Mouse (Mus musculus) lung, adult 18-20 months (tissue): ENCODE data around the gene Spata32.

ENCODE experiments used
- DNase-seq, 2 experiments: peaks; one replicate each; pipeline ENCODE4 v3.0.0; 2022; ENCODE audit warnings: mixed read lengths in 2 of 2

Spata32 gene

DNA sequence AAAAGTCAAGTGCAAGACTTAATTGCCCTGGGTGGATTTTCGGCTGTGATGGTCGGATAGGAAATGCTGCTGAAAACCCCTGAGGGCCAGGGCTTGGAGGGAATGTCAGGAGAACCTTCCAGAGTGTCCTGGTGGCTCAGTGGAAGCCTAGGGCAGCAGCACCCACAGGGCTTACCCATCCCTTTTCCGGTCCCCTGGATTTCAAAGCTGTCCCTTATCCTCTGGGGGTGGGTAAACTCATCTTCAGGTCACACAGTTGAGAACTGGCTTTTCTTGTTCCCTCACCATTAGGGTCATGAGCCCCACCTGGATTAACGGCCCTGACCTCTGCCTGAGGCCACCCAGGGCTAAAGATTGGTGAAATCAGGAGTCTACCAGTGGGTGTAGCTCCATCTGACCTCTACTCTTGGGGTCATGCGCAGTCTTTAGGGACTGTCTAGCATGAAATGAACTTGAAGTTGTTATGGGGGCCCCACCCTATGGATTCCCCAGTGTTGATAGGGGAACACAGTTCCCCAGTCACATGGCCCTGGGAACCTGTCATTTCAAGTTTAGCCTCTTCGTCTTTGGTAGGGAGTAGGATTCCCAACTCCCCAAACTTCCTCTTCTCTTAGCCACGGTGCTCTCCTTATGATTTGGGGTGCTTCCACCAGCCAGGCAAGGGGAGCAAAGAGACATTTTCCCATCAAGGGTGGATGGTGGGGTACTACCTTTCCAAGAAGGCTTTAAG, 45.0 kb downstream of the Spata32 start:
- DNase-seq = no peak

- no peak for DNase-seq
Observed at GRCm38 (mm10) chr11:103172392-103173040, 45.7 kb downstream of the Spata32 start.

DNA sequence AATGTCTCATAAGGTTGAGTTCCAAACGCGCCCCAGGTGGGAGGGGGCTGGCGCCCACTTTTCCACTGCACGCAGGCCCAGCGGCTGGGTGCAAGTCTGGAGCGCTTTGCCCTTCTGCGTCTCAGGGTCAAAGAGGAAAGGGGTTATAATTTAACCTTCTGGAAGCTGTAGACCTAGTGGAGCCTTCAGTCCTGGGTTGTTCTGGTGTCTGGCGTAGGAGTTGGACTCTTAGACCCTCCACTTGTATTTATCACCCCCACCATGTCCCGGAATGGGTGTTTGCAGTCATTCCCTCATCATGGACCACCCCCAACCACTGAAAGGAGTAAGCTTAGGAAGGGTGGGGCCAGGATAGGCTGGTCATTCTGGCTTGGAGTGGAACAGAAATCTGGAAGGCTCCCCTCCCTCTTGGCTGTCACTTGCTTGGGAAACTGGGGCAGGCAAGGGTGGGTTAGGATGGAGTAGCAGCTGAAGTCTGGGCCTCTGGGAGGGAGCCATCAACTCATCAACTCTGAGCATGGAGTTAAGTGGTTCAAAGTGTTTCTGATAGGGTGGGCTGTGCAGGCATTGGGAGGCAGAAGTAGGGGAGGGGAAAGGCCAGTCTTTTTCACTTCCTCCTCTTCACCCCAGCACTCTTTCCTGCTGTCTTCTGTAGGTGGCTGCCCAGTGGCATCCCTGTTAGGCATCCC, 46.4 kb downstream of the Spata32 start:
- no peak for DNase-seq

DNA sequence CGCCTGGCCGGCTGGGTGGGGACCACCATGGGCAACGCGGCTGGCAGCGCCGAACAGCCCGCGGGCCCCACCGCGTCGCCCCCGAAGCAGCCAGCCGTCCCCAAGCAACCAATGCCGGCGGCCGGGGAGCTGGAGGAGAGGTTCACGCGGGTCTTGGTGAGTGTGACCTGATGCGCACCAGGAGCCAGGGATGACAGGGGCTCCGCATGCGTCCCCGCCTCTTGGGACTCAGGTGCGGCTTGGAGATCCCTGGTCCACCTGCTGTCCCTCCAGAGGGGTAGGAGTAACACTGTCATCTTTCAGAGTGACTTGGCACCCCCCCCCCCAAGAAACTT, 47.0 kb downstream of the Spata32 start:
- no peak for DNase-seq

DNA sequence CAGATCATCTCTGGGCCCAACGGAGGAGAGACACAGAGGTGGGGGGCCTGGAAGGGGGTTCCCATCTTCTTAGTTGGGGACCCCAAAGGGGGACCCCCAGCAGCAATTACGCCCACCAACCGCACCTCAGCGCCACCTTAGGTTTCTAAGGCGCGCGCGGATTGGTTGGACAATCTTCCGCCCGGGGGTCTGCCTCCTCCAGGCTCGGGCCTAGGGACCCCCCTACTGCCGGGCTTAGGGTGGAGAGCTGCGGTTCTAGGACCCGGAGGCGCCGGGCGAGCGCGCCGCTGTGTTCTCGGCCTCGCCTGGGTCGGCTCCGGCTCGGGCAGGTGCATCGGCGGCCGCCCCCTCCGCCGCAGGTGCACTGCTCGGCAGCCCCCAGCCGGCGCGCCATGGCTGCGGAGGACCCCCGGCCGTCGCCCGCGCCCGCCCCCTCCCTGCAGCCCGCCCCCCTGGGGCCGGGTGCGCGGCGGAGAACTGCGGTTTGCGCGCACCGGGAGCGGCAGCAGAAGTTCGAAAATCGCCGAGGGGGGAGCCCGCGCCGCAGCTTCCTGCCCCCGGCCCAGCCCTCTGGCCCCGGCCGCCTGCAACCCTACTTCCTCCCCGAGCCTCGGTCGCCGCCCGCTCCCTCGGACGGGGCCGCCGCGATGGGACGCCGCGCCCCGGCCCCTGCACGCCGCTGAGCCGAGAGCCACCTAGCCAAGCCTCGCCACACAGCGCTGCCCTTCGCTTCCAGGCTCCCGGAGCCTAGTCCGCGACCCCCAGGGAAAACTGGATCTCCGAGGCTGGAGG, 47.5 kb downstream of the Spata32 start, which contains the start of gene Fmnl1:
Gene Fmnl1, plus strand, starts transcription at position 614 of the 792 bp plus-strand sequence.
- DNase-seq = peak; percentile 38 to 58

DNA sequence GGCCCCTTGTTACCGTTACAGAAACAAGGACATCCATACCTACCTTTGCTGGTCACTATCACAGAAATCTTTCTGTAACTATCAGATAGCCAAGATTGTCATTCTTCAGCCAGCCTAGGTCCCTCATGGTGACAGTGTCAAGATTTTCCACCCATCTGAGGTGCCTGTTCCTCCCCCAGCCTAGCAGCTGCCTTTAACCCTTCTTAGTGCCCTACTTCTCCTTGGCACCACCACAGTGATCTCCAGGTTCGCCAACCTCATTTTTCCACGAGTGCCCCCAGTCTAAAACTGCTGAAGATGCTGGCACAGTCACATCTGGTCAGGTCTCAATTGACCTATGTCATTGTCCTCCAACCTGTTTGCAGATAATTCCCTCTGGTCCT, 48.1 kb downstream of the Spata32 start:
- no peak for DNase-seq

GRCm38 (mm10) chr11:103169664-103170063, 48.6 kb downstream of the Spata32 start:
- DNase-seq = no peak

- DNase-seq = peak; percentile 74 to 75
Observed at GRCm38 (mm10) chr11:103168690-103169390, 49.4 kb downstream of the Spata32 start.

- DNase-seq = peak in 1 of 2 experiments; percentile 50
Observed at GRCm38 (mm10) chr11:103164391-103164790, 53.8 kb downstream of the Spata32 start.

DNA sequence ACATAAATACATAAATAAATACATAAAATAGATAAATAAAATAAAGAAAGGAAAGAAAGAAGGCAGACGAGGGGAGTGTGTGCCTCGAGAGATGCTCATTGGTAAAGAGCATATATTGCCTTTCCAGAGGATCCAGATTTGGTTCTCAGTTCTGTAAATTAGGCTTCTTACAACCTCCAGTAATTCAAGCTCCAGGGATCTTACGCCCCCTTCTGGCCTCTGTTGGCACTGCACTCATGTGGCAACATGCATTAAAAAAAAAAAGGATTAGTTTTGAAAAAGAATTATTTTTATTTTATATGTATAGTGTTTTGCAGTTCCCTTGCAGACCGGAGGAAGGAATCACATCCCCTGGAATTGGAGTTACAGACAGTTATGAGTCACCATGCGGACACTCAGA, 56.1 kb downstream of the Spata32 start:
- no peak for DNase-seq

GRCm38 (mm10) chr11:103161449-103161848, 56.8 kb downstream of the Spata32 start:
- DNase-seq = no peak

DNA sequence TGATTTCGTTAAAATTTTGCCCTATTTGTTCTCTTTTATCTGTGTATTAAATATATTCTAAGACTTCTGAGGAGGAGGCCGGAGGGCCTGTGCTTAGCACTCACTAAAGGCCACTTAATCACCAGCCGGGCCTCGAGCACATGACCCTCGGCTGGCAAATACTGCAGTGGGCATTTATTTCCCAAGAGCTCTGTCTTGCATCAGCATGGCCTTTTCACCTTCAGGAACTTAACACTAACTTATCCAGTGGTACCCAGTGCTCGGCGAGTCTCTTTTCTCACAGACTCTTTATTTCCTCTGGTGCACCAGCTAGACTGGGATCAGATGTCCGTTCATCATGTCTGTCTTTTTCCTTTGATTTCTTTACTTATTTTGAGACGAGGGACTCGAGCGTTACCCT, 57.5 kb downstream of the Spata32 start:
- DNase-seq = no peak

DNA sequence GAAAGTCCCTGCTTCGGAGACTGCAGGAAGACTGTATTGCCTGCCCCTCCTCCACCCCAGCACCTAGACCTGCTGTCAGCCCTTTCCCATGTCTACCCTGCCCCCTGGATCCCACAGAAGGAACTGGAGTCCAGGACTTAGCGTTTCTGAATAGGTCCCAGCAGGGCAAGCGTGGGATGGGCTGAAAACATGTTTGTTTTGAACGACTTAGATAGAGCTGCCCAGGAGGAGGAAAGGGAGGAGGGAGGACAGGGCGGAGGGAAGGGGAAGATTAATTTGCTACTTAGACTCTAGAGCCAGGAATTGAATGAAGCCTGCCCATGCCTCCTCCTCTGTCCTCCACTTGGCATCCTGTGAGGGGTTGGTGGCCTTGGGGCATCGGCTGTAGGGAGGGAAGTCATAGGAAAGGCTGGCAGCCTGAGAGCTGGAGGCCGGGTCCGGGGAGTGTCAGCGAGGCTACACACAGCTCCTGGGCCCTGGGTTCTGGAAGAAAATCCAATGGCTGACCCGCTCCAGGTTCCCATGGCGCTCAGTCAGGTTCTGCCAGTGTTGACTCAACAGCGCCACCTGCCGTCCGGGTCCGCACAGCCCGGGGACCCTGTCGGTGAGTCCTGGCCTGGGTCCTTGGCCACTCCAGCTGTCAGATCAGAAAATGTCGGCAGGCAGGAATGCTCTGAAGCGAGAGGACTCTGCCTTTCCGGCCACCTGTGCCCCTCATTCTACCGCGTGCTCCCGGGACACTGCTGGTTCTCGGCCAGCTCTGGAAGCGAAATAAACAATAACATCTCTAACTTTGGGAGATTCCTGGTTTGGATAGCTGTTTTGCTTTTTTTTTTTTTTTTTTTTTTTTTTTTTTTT, 59.4 kb downstream of the Spata32 start:
- peak; percentile 93 to 96 for DNase-seq
